Mouse (Mus musculus): ENCODE measurements around the gene Ifrd2. TPM values are rescaled to one million over a fixed set of nuclear protein-coding genes. Genes with fewer than 3 reads are reported as not detected.

The Ifrd2 gene
- polyA plus RNA-seq, 1 experiment from 2014 or later = 27.7 TPM

GRCm38 (mm10) chr9:107629901-107630425, 42.5 kb downstream of the Ifrd2 start:
- peak; percentile 69 for DNase-seq (ENCODE audit: low spot score)
- peak overlapping the region; percentile 71 for H3K9ac ChIP-seq (ENCODE audit: low read depth, low read length)
- peak overlapping the region; percentile 51 for H3K4me2 ChIP-seq (replicated peaks; ENCODE audit: low read depth, low read length)
- WGBS = 12% methylated on average over 14 of the region's 14 CpGs
- peak; percentile 2; the same call in 1 of the 2 replicates for ATAC-seq (ENCODE audit: low FRiP score)
- H3K9me3 ChIP-seq (ENCODE audit: control insufficient read depth, low read length) = no peaks in the 10 kb centered on the region
- 0 out of 2 replicates have a peak, but pooled peaks cover 2% of the 10 kb centered on the region for H3K36me3 ChIP-seq (ENCODE audit: control insufficient read depth, insufficient read depth, low read length)
- peaks cover 59% of the 10 kb centered on the region for H3K4me1 ChIP-seq (replicated peaks; ENCODE audit: control insufficient read depth, insufficient read depth, low read length)
- H3K4me3 ChIP-seq (ENCODE audit: low read depth, low read length) = peak overlapping the region; percentile 25
- H3K27me3 ChIP-seq (ENCODE audit: control insufficient read depth, insufficient read depth, low read length) = no peaks in the 10 kb centered on the region
- H3K27ac ChIP-seq (ENCODE audit: low read depth, low read length) = peak overlapping the region; percentile 99

DNA sequence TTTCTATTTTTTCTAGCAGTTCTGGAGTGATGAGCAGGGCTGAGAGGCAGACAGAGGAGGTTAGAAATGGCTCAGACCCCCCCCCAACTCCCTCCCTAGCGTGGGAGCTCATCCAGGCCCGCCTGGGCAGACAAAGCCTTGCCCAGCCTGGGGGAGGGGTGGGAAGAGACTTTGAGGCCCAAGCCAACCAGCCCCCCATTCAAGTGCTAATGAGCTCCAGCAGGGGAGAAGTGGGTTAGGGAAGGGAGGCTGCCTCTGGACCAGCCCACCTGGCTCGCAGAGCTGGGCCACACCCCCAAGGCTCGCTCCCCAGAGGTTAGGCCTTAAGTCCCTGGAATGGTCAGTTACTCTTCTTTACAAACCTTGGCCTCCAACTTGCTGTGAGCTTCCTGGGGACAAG, 43.1 kb downstream of the Ifrd2 start:
- H3K36me3 ChIP-seq (ENCODE audit: control insufficient read depth, insufficient read depth, low read length) = no peaks in the 10 kb centered on the region
- WGBS = 0% methylated on average over 4 of the region's 4 CpGs
- ATAC-seq (ENCODE audit: low FRiP score) = peak; percentile 57

GRCm38 (mm10) chr9:107631311-107631826, 43.9 kb downstream of the Ifrd2 start:
- no peak for DNase-seq (ENCODE audit: low spot score)
- Histone ChIP-seq H3K9me3 (ENCODE audit: control insufficient read depth, low read length) (no peaks in the 10 kb centered on the region), H3K4me1 (replicated peaks; ENCODE audit: control insufficient read depth, insufficient read depth, low read length) (peaks cover 59% of the 10 kb centered on the region), H3K4me3 (ENCODE audit: low read depth, low read length) (peak overlapping the region; percentile 91), H3K9ac (ENCODE audit: low read depth, low read length) (peak overlapping the region; percentile 94), H3K36me3 (ENCODE audit: control insufficient read depth, insufficient read depth, low read length) (no peaks in the 10 kb centered on the region), H3K4me2 (replicated peaks; ENCODE audit: low read depth, low read length) (peak overlapping the region; percentile 87), H3K27me3 (ENCODE audit: control insufficient read depth, insufficient read depth, low read length) (no peaks in the 10 kb centered on the region), H3K27ac (ENCODE audit: low read depth, low read length) (peak overlapping the region; percentile 99)
- WGBS = 39% methylated on average over 9 of the region's 9 CpGs
- no peak for ATAC-seq (ENCODE audit: low FRiP score)

More for the DNA sequence above, 43.1 kb downstream of the Ifrd2 start:
- Histone ChIP-seq H3K4me2 (replicated peaks; ENCODE audit: low read depth, low read length) (peak overlapping the region; percentile 51), H3K4me3 (ENCODE audit: low read depth, low read length) (peak overlapping the region; percentile 25), H3K9me3 (ENCODE audit: control insufficient read depth, low read length) (no peaks in the 10 kb centered on the region), H3K27ac (ENCODE audit: low read depth, low read length) (peak overlapping the region; percentile 99), H3K27me3 (ENCODE audit: control insufficient read depth, insufficient read depth, low read length) (no peaks in the 10 kb centered on the region), H3K9ac (ENCODE audit: low read depth, low read length) (peak overlapping the region; percentile 71), H3K4me1 (replicated peaks; ENCODE audit: control insufficient read depth, insufficient read depth, low read length) (peaks cover 61% of the 10 kb centered on the region)
- DNase-seq (ENCODE audit: low spot score) = peak; percentile 89

- H3K4me3 ChIP-seq (ENCODE audit: low read depth, low read length) = peak overlapping the region; percentile 91
- H3K27me3 ChIP-seq (ENCODE audit: control insufficient read depth, insufficient read depth, low read length) = no peaks in the 10 kb centered on the region
- peak overlapping the region; percentile 99 for H3K27ac ChIP-seq (ENCODE audit: low read depth, low read length)
- no peaks in the 10 kb centered on the region for H3K9me3 ChIP-seq (ENCODE audit: control insufficient read depth, low read length)
- H3K4me2 ChIP-seq (replicated peaks; ENCODE audit: low read depth, low read length) = peak overlapping the region; percentile 87
- H3K4me1 ChIP-seq (replicated peaks; ENCODE audit: control insufficient read depth, insufficient read depth, low read length) = peaks cover 57% of the 10 kb centered on the region
- H3K9ac ChIP-seq (ENCODE audit: low read depth, low read length) = peak overlapping the region; percentile 94
- ATAC-seq (ENCODE audit: low FRiP score) (no peak), DNase-seq (ENCODE audit: low spot score) (no peak)
- WGBS = 69% methylated on average over 8 of the region's 8 CpGs
- H3K36me3 ChIP-seq (ENCODE audit: control insufficient read depth, insufficient read depth, low read length) = no peaks in the 10 kb centered on the region
Observed at GRCm38 (mm10) chr9:107631861-107632260, 44.4 kb downstream of the Ifrd2 start.

GRCm38 (mm10) chr9:107632478-107632877, 45.0 kb downstream of the Ifrd2 start:
- Histone ChIP-seq H3K36me3 (ENCODE audit: control insufficient read depth, insufficient read depth, low read length) (no peaks in the 10 kb centered on the region), H3K9ac (ENCODE audit: low read depth, low read length) (peak overlapping the region; percentile 94), H3K27ac (ENCODE audit: low read depth, low read length) (peak overlapping the region; percentile 99), H3K4me3 (ENCODE audit: low read depth, low read length) (peak overlapping the region; percentile 91), H3K4me1 (replicated peaks; ENCODE audit: control insufficient read depth, insufficient read depth, low read length) (peaks cover 52% of the 10 kb centered on the region), H3K4me2 (replicated peaks; ENCODE audit: low read depth, low read length) (peak overlapping the region; percentile 87), H3K27me3 (ENCODE audit: control insufficient read depth, insufficient read depth, low read length) (no peaks in the 10 kb centered on the region), H3K9me3 (ENCODE audit: control insufficient read depth, low read length) (no peaks in the 10 kb centered on the region)
- no peak for DNase-seq (ENCODE audit: low spot score)
- ATAC-seq (ENCODE audit: low FRiP score) = no peak
- WGBS = 56% methylated on average over 6 of the region's 6 CpGs

DNA sequence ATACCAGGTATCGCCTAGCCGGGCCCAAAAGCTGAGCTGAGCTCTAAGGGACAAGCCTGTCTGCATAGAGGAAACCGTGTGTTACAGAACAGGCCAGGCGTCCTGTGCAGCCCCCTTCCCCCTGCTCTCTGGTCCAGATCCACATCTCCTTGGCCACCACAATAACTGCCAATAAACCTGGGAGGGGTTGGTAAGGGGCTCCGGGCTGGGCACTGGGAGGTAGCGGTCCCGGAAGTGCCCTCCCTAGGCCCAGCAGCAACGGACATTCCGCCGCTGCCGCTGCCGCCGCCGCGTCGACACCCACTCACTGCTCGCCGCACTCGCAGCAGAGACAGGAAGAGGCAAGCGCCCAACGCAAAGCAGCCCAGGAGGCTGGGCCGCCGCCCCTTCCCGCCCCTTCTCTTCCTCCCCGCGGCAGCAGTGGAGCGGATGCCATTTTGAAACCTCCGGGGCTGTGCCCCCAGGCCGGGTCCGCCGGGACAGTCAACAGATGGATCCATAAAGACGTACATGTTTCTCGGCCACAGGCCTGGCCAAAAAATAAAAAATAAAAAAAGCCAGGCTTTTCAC, 45.7 kb downstream of the Ifrd2 start:
- 2% methylated on average over 27 of the region's 33 CpGs for WGBS
- H3K36me3 ChIP-seq (ENCODE audit: control insufficient read depth, insufficient read depth, low read length) = no peaks in the 10 kb centered on the region
- H3K9ac ChIP-seq (ENCODE audit: low read depth, low read length) = peak overlapping the region; percentile 94
- peaks cover 45% of the 10 kb centered on the region for H3K4me1 ChIP-seq (replicated peaks; ENCODE audit: control insufficient read depth, insufficient read depth, low read length)
- H3K27ac ChIP-seq (ENCODE audit: low read depth, low read length) = peak overlapping the region; percentile 99
- H3K4me3 ChIP-seq (ENCODE audit: low read depth, low read length) = peak overlapping the region; percentile 91
- DNase-seq (ENCODE audit: low spot score) (peak; percentile 75), ATAC-seq (ENCODE audit: low FRiP score) (no peak)
- H3K4me2 ChIP-seq (replicated peaks; ENCODE audit: low read depth, low read length) = peak overlapping the region; percentile 87
- no peaks in the 10 kb centered on the region for H3K27me3 ChIP-seq (ENCODE audit: control insufficient read depth, insufficient read depth, low read length)
- H3K9me3 ChIP-seq (ENCODE audit: control insufficient read depth, low read length) = no peaks in the 10 kb centered on the region

DNA sequence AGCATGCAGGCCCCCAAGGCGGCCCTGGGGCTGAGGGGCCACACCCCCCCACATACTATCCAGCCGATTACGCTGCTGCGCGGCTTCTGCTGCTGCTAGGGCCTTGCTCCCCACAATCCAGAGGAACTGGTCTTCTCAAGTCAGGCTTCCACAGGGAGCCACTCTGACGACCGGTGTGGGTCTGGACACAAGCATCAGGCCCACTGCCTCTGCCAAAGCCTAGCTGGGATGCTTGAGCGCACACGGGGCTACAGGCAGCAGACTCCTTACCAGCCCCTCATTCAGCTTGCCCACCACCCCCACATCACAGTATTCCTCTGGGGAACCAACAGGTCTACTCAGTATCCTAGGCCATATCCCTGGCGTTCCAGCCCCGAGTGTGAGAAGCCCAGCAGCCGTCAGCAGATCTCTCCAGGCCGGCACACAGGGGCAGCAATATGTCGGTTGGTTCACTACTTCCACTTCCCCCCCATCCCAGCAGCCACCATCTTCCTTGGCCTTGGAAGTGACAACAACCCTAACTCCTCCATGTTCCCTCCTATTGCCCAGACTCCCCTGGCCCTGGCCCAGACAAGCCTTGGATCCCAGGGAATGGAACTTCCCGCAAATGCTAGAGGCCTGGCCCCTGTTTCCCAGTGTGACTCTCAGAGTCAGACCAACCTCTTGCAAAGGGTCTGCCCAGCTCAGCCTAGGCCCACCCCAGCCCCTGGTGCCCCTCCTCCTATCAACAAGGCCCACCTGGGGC, 46.4 kb downstream of the Ifrd2 start:
- WGBS = 0% methylated on average over 15 of the region's 15 CpGs
- Histone ChIP-seq H3K4me2 (replicated peaks; ENCODE audit: low read depth, low read length) (peak overlapping the region; percentile 87), H3K36me3 (ENCODE audit: control insufficient read depth, insufficient read depth, low read length) (no peaks in the 10 kb centered on the region), H3K4me1 (replicated peaks; ENCODE audit: control insufficient read depth, insufficient read depth, low read length) (peaks cover 38% of the 10 kb centered on the region), H3K4me3 (ENCODE audit: low read depth, low read length) (peak overlapping the region; percentile 91), H3K9ac (ENCODE audit: low read depth, low read length) (peak overlapping the region; percentile 94), H3K9me3 (ENCODE audit: control insufficient read depth, low read length) (no peaks in the 10 kb centered on the region), H3K27ac (ENCODE audit: low read depth, low read length) (peak overlapping the region; percentile 99), H3K27me3 (ENCODE audit: control insufficient read depth, insufficient read depth, low read length) (no peaks in the 10 kb centered on the region)
- DNase-seq (ENCODE audit: low spot score) = peak; percentile 55
- no peak for ATAC-seq (ENCODE audit: low FRiP score)

GRCm38 (mm10) chr9:107634406-107635278, 47.2 kb downstream of the Ifrd2 start:
- Histone ChIP-seq H3K36me3 (ENCODE audit: control insufficient read depth, insufficient read depth, low read length) (no peaks in the 10 kb centered on the region), H3K4me2 (replicated peaks; ENCODE audit: low read depth, low read length) (peak overlapping the region; percentile 87), H3K4me3 (ENCODE audit: low read depth, low read length) (peak overlapping the region; percentile 91), H3K9ac (ENCODE audit: low read depth, low read length) (peak overlapping the region; percentile 94), H3K9me3 (ENCODE audit: control insufficient read depth, low read length) (no peaks in the 10 kb centered on the region), H3K27me3 (ENCODE audit: control insufficient read depth, insufficient read depth, low read length) (no peaks in the 10 kb centered on the region), H3K4me1 (replicated peaks; ENCODE audit: control insufficient read depth, insufficient read depth, low read length) (peaks cover 30% of the 10 kb centered on the region), H3K27ac (ENCODE audit: low read depth, low read length) (peak overlapping the region; percentile 99)
- ATAC-seq (ENCODE audit: low FRiP score) = no peak
- WGBS = under 1% methylated on average over 35 of the region's 35 CpGs
- DNase-seq (ENCODE audit: low spot score) = peak; percentile 47
